Mouse (Mus musculus): Measurements from ENCODE around the gene Etaa1. TPM values are rescaled to one million over a fixed set of nuclear protein-coding genes. Genes with fewer than 3 reads are reported as not detected.
"Not testable (repeated sequence)": the region's sequence is repeated elsewhere in the genome, so short reads cannot be mapped to it uniquely, and the experiment has no call there.

Etaa1 gene
- total RNA-seq (2022), result 1 to 10 TPM; 2.4 to 3.4 (median 2.6) TPM

- peak; percentile 94 for DNase-seq (ENCODE audit: low spot score)
Measured at GRCm38 (mm10) chr11:17953231-17954134, at the start of gene Etaa1. Etaa1 (minus strand) TSS chr11:17953875.

- no peak for DNase-seq (ENCODE audit: low spot score)
Measured at GRCm38 (mm10) chr11:17994151-17994550, 40.5 kb upstream of the Etaa1 start.

GRCm38 (mm10) chr11:17992311-17992710, 38.6 kb upstream of the Etaa1 start:
- DNase-seq (ENCODE audit: low spot score), result no peak

GRCm38 (mm10) chr11:17983331-17983730, 29.7 kb upstream of the Etaa1 start:
- DNase-seq (ENCODE audit: low spot score), result no peak

GRCm38 (mm10) chr11:17981246-17981645, 27.6 kb upstream of the Etaa1 start:
- DNase-seq (ENCODE audit: low spot score), result no peak

GRCm38 (mm10) chr11:17975581-17975980, 21.9 kb upstream of the Etaa1 start:
- DNase-seq (ENCODE audit: low spot score), result no peak

- no peak for DNase-seq (ENCODE audit: low spot score)
Measured at GRCm38 (mm10) chr11:17952791-17953190, 884 bp downstream of the Etaa1 start.

GRCm38 (mm10) chr11:17951336-17951735, 2.3 kb downstream of the Etaa1 start:
- DNase-seq (ENCODE audit: low spot score), result no peak

GRCm38 (mm10) chr11:17939168-17939567, 14.5 kb downstream of the Etaa1 start:
- no peak for DNase-seq (ENCODE audit: low spot score)

GRCm38 (mm10) chr11:17937931-17938330, 15.7 kb downstream of the Etaa1 start:
- no peak for DNase-seq (ENCODE audit: low spot score)

GRCm38 (mm10) chr11:17917905-17918304, 35.8 kb downstream of the Etaa1 start:
- no peak for DNase-seq (ENCODE audit: low spot score)

- DNase-seq (ENCODE audit: low spot score), result no peak
Measured at GRCm38 (mm10) chr11:17917101-17917500, 36.6 kb downstream of the Etaa1 start.

GRCm38 (mm10) chr11:17916486-17916885, 37.2 kb downstream of the Etaa1 start:
- DNase-seq (ENCODE audit: low spot score), result no peak

GRCm38 (mm10) chr11:17900996-17901395, 52.7 kb downstream of the Etaa1 start:
- not testable (repeated sequence) for DNase-seq (ENCODE audit: low spot score)

All from heart, adult 8-10 months (tissue).